Mouse (Mus musculus) ES-E14 (cell line): ENCODE data around the gene Adap2. TPM values are rescaled to one million over a fixed set of nuclear protein-coding genes. Genes with fewer than 3 reads are reported as not detected.
"Not testable (repeated sequence)": the region's sequence is repeated elsewhere in the genome, so short reads cannot be mapped to it uniquely, and the experiment has no call there.

ENCODE experiments used
- DNase-seq: peaks from one replicate; pipeline ENCODE4 v3.0.0-alpha.2; 2013; ENCODE audit warnings: low read depth, low spot score
- H3K27ac ChIP-seq: 2 replicates; pipeline ENCODE4 v1.5.1; 2012; ENCODE audit warnings: low read depth, mild to moderate bottlenecking, low read length, moderate library complexity, mixed read lengths; ENCODE audit not compliant: poor library complexity, insufficient read depth, severe bottlenecking
- H3K36me3 ChIP-seq: 2 replicates; pipeline ENCODE4 v1.6.1; 2012; ENCODE audit warnings: mild to moderate bottlenecking, low read length, moderate library complexity, mixed read lengths; ENCODE audit not compliant: control insufficient read depth, poor library complexity, insufficient read depth, severe bottlenecking
- H3K4me1 ChIP-seq, 2 experiments: fragments of 150-350 bp in 1 of 2; sonication (generic) in 1 of 2; 2 replicates each; pipeline ENCODE4 v1.6.1; 2012; ENCODE audit warnings: low read length in 2 of 2, mild to moderate bottlenecking in 1 of 2, mixed read lengths in 1 of 2; ENCODE audit not compliant: control insufficient read depth in 2 of 2, insufficient read depth in 2 of 2, poor library complexity in 1 of 2
- H3K4me3 ChIP-seq, 2 experiments: fragments of 150-350 bp in 1 of 2; sonication (generic) in 1 of 2; 2 replicates each; pipeline ENCODE4 v1.5.1; 2012; ENCODE audit warnings: low read length in 2 of 2, low read depth in 1 of 2, mild to moderate bottlenecking in 1 of 2, mixed read lengths in 1 of 2; ENCODE audit not compliant: insufficient read depth in 1 of 2, poor library complexity in 1 of 2, severe bottlenecking in 1 of 2
- H3K9ac ChIP-seq: 2 replicates; pipeline ENCODE4 v1.6.1; 2012; ENCODE audit warnings: low read depth, mild to moderate bottlenecking, low read length, mixed read lengths; ENCODE audit not compliant: poor library complexity, insufficient read depth, severe bottlenecking
- H3K9me3 ChIP-seq: fragments of 150-350 bp; sonication (generic); 2 replicates; pipeline ENCODE4 v1.6.1; 2012; ENCODE audit warnings: low read depth, mild to moderate bottlenecking, low read length; ENCODE audit not compliant: control insufficient read depth, insufficient read depth
- CHD2 ChIP-seq: IDR thresholded peaks from 2 replicates; pipeline ENCODE4 v1.6.1; 2014; ENCODE audit warnings: mild to moderate bottlenecking, low read depth, low read length, inconsistent platforms
- HCFC1 ChIP-seq: IDR thresholded peaks from 2 replicates; pipeline ENCODE4 v1.6.1; 2012; ENCODE audit warnings: low read length, inconsistent platforms, borderline replicate concordance; ENCODE audit not compliant: insufficient read depth
- MAFK ChIP-seq: IDR thresholded peaks from 2 replicates; pipeline ENCODE4 v1.6.1; 2014; ENCODE audit warnings: mild to moderate bottlenecking, low read depth, low read length, inconsistent platforms; ENCODE audit not compliant: insufficient read depth
- ZC3H11A ChIP-seq: IDR thresholded peaks from 2 replicates; pipeline ENCODE4 v1.6.1; 2012; ENCODE audit warnings: low read depth, mild to moderate bottlenecking, inconsistent platforms, low read length, borderline replicate concordance
- ZNF384 ChIP-seq: IDR thresholded peaks from 2 replicates; pipeline ENCODE4 v1.6.1; 2012; ENCODE audit warnings: low read depth, low read length, inconsistent platforms
- in situ Hi-C, 2 experiments: fragments of 600-800 bp; cut with MboI; formaldehyde crosslinking; loops; one replicate each; pipeline ENCODE4 v1.15.1; 2025; ENCODE audit warnings: low sequenced_read_pairs in 2 of 2, inconsistent platforms in 1 of 2; ENCODE audit not compliant: unreplicated experiment in 2 of 2
- total RNA-seq: library from RNA; depleted of rRNA; stranded (reverse); fragments of 300-350 nt; gene quantifications from 2 replicates; pipeline ENCODE4 v1.2.3, GENCODE M21; 2012

The Adap2 gene
- total RNA-seq, 1 experiment = 2.8 TPM

DNA sequence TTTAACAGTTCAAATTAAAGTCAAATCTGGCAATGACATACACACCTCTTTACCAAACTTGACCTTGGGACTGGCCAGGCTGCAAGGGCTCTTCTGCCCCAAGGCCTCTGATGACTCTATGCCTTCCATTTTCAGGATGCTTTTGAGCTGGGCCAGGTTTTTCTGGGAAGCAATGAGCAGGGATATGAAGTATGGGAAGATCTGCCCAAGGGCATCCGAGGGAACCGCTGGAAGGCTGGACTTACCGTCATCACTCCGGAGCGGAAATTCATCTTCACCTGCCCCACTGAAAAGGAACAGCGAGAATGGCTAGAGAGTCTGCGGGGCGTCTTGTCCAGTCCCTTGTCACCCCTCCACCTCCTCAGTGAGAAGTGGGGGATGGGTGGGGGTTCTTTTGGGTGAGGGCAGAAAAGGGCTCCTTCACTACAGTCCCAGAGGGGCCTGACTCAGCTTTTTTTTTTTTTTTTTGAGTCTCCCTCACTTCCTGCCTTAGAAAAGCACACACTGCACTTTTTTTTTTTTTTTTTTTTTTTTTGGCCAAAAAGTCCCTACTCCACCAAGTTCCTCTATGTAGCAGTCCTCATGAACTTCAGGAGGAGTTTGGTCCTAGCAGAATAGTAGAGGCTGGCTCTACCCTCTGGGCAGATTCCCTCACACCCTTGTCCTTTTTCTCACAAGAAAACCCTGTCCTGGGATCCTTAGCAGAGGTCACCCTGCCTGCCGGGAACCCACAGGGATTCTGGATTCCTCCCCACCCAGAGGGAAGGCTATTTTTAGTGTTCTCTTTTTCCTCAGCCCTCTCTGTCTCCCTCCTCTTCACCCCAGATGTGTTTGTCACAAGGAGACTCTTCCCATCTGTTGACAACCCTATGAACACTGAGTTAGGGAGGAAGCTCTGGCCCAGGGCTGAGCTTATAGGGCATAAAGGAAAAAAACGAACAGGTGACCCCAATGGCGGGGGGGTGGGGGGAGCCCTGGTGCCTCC lies 23.3 kb downstream of the Adap2 start:
- no peak for DNase-seq
- no peaks in the 10 kb centered on the region for H3K9me3 ChIP-seq
- peak overlapping the region; percentile 59; the same call in 1 of the 2 replicates for H3K9ac ChIP-seq
- H3K36me3 ChIP-seq = no peaks in the 10 kb centered on the region
- peak overlapping the region; percentile 28 to 32; a peak in 2 of 4 replicates for H3K4me3 ChIP-seq
- TF ChIP-seq ZNF384 (peak; percentile 94), HCFC1 (no peak), CHD2 (0 out of 2 replicates have a peak, but pooled peaks have one; percentile 8), MAFK (peak; percentile 88), ZC3H11A (no peak)
- peaks cover 17 to 32% of the 10 kb centered on the region in 2 experiments for H3K4me1 ChIP-seq
- H3K27ac ChIP-seq = peak overlapping the region; percentile 88
- in situ Hi-C loops = no loop called here

GRCm38 (mm10) chr11:80178316-80178715 lies 24.4 kb downstream of the Adap2 start:
- H3K4me3 ChIP-seq = peak overlapping the region; percentile 9 to 11; a peak in 1 of 4 replicates
- in situ Hi-C loops = no loop called here
- no peak for DNase-seq
- peak overlapping the region; percentile 32; the same call in 1 of the 2 replicates for H3K9ac ChIP-seq
- H3K27ac ChIP-seq = peak overlapping the region; percentile 88; the same call in 1 of the 2 replicates
- H3K4me1 ChIP-seq = peaks cover 13 to 29% of the 10 kb centered on the region in 2 experiments
- H3K9me3 ChIP-seq = no peaks in the 10 kb centered on the region
- H3K36me3 ChIP-seq = no peaks in the 10 kb centered on the region
- no peak for TF ChIP-seq HCFC1
- TF ChIP-seq MAFK = no peak
- no peak for TF ChIP-seq CHD2
- no peak for TF ChIP-seq ZC3H11A
- no peak for TF ChIP-seq ZNF384

GRCm38 (mm10) chr11:80181021-80181749 lies 27.3 kb downstream of the Adap2 start:
- Histone ChIP-seq H3K4me3 (no peak overlapping the region), H3K27ac (peak overlapping the region; percentile 50; the same call in 1 of the 2 replicates)

DNA sequence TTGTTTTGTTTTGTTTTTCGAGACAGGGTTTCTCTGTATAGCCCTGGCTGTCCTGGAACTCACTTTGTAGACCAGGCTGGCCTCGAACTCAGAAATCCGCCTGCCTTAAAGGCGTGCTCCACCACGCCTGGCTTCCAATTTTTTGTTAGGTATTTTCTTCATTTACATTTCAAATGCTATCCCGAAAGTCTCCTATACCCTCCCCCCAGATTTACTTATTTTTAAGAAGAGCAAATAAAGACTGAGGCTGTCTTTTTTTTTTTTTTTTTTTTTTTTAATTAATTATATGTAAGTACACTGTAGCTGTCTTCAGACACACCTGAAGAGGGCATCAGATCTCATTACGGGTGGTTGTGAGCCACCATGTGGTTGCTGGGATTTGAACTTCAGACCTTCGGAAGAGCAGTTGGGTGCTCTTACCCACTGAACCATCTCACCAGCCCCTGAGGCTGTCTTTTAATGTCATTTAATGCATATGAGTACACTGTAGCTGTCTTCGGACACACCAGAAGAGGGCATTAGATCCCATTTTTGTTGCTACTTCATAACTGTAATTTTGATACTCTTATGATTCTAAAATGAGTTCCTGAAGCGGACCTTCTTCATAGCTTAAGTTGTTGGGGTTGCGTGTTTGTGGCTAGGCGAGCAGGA lies 29.3 kb downstream of the Adap2 start:
- peak overlapping the region; percentile 88; the same call in 1 of the 2 replicates for H3K9ac ChIP-seq
- H3K27ac ChIP-seq = peak overlapping the region; percentile 19; the same call in 1 of the 2 replicates
- H3K9me3 ChIP-seq, H3K4me1 ChIP-seq, in situ Hi-C loops, DNase-seq, H3K36me3 ChIP-seq: not testable (repeated sequence)
- 0 out of 2 replicates have a peak, but pooled peaks have one; percentile 8 for TF ChIP-seq ZNF384
- peak overlapping the region; percentile 84 to 87 for H3K4me3 ChIP-seq

More at GRCm38 (mm10) chr11:80181021-80181749, 27.3 kb downstream of the Adap2 start:
- in situ Hi-C loops = no loop called here
- no peak overlapping the region for H3K9ac ChIP-seq
- peaks cover 7 to 14% of the 10 kb centered on the region in 2 experiments for H3K4me1 ChIP-seq
- no peaks in the 10 kb centered on the region for H3K9me3 ChIP-seq
- DNase-seq = no peak
- no peaks in the 10 kb centered on the region for H3K36me3 ChIP-seq
- TF ChIP-seq HCFC1 (no peak), CHD2 (peak; percentile 24; the same call in 1 of the 2 replicates), MAFK (no peak), ZC3H11A (no peak)
